15 mouse cellular contexts compared by ENCODE assay signal in genomic region chr1:118548769-118549168, GRCm38 (mm10).
"Had no signal": no experiment of that assay in that cellular context is flagged by ENCODE, and none has a peak within 500 bp of the region (broad histone marks: within the 10 kb centered on the region; RNA-seq: fewer than 3 reads in every experiment).

No protein-coding gene starts in this region.

- DNase-seq: kidney, adult 18-20 months; kidney, adult 9 months; kidney, postnatal 14 days; kidney, postnatal 4 days; layer of hippocampus, adult 9-11 months; layer of hippocampus, postnatal 36 days; liver, embryonic 13.5 days; lung, adult 2 months; lung, postnatal 14 days; lung, postnatal 4 days; midbrain, embryonic 14.5 days; right cerebral cortex, postnatal 4 days; thymus, postnatal 25 days had no signal

- H3K27ac ChIP-seq: intestine, embryonic 15.5 days; liver, embryonic 13.5 days; stomach, postnatal 0 days had no signal

- H3K4me3 ChIP-seq: intestine, embryonic 15.5 days; liver, embryonic 13.5 days had no signal
